Mouse (Mus musculus) cortical plate, adult 2 months (tissue): ENCODE measurements around the gene Npas3.

Source experiments
- CTCF ChIP-seq: fragments of 200-500 bp; IDR thresholded peaks from 2 replicates; pipeline ENCODE4 v1.5.1; 2011; ENCODE audit warnings: mild to moderate bottlenecking, control low read depth, low read length; ENCODE audit not compliant: insufficient read depth; ENCODE audit errors: extremely low read depth
- POLR2A ChIP-seq: fragments of 200-500 bp; IDR thresholded peaks from 2 replicates; pipeline ENCODE4 v1.6.1; 2011; ENCODE audit warnings: mild to moderate bottlenecking, low read length, control low read depth; ENCODE audit not compliant: insufficient read depth; ENCODE audit errors: extremely low read depth

- TF ChIP-seq CTCF, result no peak
- TF ChIP-seq POLR2A, result no peak
Observed at GRCm38 (mm10) chr12:53320526-53320925, 72.0 kb downstream of the Npas3 start.
